Mouse (Mus musculus): ENCODE results near the gene Abca1.

Gene Abca1

GRCm38 (mm10) chr4:52985216-52985615 is 174.5 kb downstream of the Abca1 start:
- DNase-seq = peak; percentile 13

All from lung, postnatal 10 days (tissue).